Mouse (Mus musculus) cerebellum, postnatal 14 days (tissue): ENCODE results near the gene Cdh12.

ENCODE experiments used
- DNase-seq, 2 experiments: peaks; one replicate each; pipeline ENCODE4 v3.0.0; 2021; ENCODE audit warnings: mixed read lengths in 2 of 2

The Cdh12 gene

DNA sequence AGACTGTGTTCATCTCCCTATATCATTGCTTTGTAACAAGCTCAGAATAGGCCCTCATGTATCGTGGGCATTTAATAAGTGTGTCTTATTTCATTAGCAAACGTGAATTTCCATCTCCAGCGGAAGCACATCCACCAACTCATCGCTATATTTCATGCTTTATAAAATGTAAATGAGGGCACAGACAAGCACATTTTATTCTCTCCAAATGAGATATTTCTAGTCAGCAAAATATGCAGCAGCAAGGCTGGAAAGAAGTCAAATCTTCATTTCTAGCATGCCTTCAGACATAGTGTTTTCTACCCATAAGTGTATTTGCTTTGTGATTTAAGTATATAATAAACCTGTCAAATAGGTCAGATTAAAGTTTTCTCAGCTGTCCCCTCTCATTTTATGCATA, 262.8 kb downstream of the Cdh12 start:
- no peak for DNase-seq

DNA sequence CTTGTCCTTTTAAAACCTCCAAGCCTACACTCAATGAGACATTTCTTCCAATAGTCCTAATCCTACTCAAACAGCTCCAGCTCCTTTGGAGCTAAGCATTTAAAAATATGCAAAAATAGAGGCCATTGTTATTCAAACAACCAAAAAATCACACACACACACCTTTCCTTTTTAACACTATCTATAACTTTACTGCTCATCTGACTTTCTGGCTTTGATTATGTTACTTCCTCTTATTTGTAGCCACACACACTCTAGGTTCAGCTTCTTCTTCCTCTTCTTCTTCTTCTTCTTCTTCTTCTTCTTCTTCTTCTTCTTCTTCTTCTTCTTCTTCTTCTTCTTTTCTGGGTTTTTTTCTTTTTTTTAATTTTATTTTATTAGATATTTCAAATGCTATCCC, 323.2 kb downstream of the Cdh12 start:
- DNase-seq: no peak

DNA sequence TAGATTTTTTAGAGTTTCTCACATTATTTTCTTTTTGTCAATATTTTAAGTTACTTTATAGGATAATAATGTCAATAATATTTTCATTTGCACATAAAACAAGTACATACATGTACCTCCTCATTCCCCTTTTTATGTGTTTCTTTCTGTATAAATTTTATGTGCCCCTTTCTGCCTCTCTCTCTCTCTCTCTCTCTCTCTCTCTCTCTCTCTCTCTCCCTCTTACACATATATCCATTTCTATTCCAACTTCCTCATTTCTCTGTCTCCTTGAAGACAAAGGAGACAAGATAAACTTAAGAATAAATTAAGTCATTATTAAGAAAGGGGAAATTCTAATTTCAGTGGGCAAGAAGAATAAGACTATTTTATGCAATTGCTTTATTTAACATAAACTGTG, 324.4 kb downstream of the Cdh12 start:
- no peak for DNase-seq

DNA sequence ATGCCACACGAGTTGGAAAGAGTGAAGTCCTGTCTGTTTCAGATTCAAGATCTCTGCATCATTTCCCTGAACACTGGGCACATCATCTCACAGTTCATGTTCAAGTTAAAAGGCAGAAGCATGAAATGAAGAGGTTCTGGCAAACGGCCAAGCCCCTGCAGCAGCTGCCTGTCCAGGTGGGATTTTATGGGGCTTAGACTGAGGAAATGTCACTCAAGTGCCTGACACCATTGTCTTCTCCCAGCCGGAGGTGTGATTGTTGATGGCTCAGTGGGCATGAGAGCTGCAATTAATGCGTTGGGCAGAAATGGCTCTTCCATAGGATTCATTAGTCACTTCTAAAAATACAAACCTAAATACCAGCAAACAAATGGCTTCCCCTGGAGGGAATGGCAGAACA, 347.9 kb downstream of the Cdh12 start:
- DNase-seq: peak in 1 of 2 experiments; percentile 2

DNA sequence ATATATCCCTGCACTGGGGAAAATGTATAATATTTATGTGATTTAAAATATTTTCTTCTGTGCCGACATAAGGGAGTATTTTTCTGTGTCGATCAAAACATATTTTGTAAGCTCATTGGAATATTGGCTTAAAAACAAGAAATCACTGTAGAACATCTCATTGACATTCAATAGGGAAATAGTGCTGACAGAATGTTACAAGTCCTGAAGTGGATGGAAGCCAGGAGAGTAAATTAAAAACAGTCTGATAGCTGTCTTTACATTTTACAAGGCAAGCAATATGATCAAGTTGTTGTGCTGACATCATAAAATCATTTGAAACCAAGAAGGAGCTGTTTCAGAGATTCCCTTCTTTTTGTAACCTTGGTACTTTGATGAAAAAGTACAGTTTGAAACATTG, 349.5 kb downstream of the Cdh12 start:
- DNase-seq: no peak

DNA sequence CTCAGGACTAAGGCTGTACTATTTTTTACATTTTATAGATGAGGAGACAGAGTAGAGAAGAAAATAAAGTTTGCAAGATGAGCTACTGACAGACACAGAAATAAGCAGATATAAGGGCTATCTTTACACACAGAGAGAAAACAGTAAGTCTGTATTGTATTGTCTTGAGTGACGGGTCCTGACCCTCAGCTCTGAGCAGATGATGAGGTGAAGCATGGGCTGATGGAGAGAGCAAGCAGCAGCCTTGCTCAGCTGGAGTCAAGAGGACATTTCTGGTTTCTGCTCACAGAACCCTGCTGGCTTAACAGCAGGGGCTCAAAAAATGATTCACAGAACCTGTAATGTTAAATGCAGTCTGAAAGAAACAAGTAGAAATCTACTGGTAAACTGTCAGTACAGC, 386.8 kb downstream of the Cdh12 start:
- DNase-seq: peak in 1 of 2 experiments; percentile 3

DNA sequence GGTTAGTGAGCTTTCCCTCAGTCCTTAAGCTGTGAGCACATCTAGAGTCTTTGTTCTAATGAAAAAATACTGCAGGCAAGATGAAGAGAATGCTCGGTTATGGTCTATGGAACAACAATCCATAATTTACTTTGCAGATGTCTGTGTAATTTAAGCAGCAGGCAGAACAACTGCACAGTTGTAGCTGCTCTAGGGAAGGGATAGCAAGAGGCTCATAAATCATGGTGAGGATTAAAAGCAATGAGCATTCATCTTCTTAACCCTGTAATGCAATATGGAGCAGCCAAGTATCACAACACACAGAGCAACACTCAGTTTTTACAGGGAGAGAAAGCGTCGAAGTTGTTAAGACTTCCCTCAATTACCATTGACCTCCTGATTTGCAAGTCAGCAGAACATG, 387.9 kb downstream of the Cdh12 start:
- DNase-seq: no peak

DNA sequence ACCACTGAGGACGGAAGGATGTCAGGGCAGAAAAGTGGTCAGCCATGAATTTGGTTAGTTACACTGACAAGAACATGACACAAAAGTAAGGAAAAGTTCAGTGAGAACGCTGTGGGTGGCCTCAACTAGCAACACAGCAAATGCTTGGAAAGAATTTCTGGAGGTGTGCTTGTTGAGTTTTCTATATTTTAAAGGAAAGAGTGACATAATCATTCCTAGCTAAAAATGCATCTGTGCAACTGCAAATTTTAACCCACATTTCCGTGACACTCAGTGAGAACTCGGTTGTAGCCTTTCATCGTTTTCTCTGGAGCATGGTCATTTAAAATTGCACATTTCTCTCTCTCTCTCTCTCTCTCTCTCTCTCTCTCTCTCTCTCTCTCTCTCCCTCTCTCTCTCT, 392.4 kb downstream of the Cdh12 start:
- DNase-seq: no peak

DNA sequence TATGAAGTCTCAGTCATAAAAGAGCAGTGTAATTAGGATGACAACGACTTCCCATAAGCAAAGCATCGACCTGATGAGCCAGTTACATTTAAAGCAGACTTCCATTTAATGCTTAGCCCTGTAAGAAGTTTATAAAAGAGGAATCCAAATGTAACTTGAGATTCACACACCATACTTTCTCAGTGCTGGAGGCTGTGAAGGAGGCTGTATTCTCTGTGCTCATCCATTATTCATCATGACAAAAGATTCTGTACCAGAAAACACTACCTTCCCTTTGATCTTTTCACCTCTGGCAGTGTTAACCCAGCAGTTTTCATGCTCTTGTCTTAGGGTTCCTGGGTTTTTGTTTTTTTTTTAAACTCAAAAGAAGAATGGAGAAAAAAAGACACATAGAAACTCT, 414.0 kb downstream of the Cdh12 start:
- no peak for DNase-seq

DNA sequence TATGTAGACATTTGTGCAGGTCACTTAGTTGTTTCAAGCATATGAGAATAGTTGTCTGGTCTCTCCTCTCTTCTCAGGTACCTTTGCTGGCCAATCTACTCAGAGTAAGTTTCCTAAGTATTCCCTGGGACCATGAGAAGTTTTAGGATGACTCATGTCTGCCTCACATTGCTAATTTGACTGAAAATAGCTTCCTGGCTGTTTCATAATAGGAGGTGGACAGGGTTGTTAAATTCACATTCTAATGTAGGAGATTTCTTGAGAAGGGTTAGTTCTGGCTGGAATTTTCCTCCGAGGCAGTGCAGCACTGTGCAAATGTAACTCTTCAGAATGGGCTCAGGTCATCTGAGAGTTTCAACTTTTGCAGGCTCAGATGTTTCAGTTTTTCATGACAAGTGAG, 423.5 kb downstream of the Cdh12 start:
- no peak for DNase-seq

DNA sequence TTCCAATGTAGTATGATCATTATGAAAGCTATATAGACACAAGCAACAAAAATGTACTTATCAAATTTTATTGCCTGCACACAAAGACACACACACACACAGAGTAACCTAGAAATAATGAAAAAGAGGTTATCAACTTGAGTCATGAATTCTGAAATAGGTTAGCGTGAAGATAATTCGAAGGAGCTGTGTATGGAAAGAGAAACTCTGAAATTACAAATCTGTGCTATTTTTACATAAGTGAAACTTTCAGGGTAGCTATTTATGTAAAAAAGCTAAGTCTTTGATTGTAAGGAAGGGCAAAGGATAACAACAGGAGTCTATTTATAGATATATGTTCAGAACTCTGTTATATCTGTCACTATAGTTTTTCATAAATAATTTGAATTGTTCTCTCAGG, 427.9 kb downstream of the Cdh12 start:
- no peak for DNase-seq

DNA sequence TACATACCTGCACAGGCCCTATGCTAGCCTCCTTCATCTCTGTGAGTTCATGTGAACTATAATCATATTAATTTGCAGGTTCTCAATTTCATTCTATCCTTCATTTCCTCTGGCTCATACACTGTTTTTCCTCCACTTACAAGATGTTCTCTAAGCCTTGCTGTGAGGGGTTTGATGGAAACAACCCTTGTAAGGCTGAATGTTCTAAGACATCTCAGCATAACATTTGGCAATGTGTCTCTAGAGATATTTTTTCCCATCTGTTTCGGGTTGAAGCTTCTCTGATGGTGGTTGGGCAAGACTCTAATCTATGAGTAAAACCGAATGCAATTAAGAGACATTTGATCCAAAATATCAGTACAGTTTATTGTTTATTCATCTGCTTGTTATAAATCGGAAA, 444.4 kb downstream of the Cdh12 start:
- no peak for DNase-seq

DNA sequence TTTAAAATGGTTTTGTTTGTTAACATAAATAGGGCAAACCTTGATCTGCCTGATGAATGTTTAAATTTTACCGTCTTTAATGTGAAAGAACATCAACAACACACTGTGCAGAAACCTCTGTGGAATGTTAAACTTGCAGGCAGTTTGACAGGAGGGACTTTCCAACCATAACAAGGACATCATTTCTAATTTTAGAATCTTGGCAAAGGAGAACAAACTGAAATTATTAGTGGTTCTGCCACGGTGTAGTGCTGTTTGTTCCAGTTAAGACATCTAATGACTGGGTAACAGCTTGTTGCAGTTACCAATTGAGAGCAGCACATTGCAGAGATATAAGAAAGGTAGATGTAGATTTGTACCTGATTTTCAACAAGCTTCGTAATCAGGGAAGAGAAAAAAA, 453.5 kb downstream of the Cdh12 start:
- peak in 1 of 2 experiments; percentile 4 for DNase-seq

DNA sequence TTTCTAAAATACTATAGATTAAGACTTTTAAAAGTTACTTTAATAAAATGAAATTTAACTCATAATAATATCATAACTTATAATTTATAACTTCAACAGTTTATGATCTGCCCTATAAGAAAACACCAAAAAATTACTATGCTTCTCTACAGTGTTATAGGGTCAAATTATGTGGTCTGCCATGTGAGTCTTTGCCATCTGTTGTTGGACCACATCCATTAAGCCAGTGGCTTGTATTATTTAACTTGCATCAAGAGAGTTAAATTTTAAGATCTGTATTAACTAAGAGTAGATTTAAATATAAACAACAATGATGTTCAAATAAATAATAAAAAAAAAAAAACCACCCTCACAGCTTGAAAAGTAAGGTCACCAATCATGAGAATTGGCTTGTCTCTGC, 479.2 kb downstream of the Cdh12 start:
- DNase-seq: peak; percentile 11 to 35

DNA sequence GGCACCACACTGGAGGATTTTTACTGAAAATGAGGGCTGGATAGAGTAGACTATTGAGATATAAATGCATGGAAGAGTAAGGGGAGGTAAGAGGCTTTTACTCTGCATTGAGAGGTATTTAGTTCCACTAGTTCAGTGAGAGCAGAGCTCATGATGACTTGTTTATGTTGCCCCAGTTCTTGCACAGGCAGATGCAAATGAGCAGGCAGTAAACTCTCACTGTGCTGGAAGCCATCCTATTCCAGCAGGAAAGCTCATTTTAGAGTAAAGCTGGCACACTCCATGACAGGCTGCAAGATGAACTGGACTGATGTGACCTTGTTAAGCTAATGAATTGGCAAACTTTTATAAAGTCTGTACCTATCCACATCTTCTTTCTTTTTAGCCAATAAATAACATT, 494.9 kb downstream of the Cdh12 start:
- DNase-seq: no peak

DNA sequence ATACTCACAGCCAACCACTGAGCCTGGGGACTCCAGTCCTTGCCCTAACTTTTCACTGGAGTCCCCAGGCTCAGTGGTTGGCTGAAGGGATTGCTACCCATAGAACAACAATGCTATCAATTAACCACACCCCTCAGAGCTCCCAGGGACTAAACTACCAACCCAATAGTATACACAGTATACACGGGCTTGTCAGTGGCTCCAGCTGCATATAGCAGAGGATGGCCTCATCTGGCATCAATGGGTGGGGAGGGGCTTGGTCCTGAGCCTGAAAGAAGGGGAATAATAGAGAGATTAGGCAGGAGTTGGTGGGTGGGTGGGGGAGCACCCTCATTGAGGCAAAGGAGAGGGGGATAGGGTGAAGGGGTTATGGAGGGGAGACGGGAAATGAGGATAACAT, 518.4 kb downstream of the Cdh12 start:
- DNase-seq: no peak

DNA sequence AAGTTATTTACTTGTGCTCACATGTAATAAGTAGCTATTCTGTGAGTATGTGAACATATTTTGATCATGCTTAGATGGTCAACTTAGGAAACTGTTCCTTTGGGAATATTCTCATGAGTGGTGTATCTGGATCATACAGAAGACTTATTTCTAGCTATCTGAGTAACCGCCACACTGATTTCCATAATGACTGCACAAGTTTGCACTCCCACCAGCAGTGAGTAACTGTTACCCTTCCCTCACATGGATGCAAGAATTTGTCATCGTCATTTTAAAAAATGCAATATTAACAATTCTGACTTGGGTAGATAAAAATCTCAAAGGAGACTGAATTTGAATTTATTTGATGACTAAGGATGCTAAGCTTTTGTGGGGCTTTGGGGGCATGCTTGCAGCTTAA, 522.0 kb downstream of the Cdh12 start:
- no peak for DNase-seq

DNA sequence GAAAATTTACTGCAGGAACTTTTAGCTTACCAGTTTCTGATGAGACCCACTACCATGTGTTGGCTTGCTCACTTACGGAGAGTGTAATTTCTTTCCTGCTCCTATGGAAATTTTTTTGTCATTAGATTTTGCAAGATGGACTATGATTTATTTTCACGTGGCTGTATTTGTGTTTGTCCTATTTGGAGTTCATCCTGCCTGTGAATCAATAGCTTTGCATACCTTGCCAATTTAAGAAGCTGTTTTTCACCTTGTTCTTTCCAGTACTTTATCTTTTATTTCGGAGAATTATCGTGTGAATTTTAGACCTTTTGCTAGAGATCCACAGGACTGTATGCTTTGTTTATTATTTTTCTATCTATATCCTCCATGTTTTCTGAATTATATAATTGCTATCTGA, 551.5 kb downstream of the Cdh12 start:
- no peak for DNase-seq

DNA sequence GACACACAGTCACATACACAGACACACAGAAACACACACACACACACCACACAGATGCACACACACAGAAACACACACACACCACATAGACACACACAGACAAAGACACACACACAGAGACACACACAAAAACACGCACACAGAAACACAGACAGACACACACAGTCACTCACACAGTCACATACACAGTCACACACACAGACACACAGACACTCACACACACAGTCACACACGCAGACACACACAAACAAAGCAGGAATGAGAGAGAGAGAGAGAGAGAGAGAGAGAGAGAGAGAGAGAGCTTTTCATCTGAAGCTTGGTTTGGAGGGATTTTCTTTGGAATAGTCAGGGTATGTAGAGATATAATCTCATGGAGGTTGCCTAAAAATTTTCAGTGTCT, 558.9 kb downstream of the Cdh12 start:
- DNase-seq: no peak

DNA sequence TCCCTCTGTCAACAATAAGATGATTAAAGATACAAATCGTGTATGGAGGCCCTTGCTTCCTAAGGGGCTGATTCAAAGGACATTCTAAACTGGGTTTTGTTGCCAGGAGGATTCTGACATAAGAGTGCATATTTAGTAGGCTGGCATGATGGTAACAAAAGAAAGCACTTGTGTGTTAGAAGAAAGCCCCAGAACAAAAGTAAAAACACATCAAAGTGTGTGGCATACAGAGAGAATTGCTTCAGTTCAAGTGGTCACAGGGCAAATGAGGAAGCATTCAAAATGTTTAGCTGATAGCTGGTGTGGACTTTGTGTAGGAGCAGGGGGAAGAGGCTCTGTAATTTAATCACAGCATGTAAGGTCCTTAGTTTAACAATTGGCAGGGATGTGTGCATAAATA, 559.4 kb downstream of the Cdh12 start:
- no peak for DNase-seq

DNA sequence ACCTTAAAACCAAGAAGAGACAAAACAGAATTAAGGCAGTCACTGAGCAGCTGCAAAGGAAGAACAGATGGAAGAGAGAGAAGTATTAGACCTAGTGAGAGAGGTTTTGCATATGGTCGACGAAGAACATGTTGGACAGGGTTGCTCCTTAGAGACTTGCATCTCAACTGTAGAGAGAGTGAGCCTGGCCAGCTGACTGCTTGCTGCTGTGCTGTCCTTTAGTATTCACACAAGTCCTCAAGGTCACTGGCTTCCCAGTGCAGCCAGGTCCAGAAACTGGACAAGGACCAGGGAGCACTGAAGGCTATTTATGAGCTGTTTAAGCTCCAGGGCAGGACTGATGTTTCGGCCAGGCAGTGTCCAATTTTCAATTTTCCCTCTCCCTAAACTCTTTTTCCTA, 559.9 kb downstream of the Cdh12 start:
- peak; percentile 4 to 10 for DNase-seq

DNA sequence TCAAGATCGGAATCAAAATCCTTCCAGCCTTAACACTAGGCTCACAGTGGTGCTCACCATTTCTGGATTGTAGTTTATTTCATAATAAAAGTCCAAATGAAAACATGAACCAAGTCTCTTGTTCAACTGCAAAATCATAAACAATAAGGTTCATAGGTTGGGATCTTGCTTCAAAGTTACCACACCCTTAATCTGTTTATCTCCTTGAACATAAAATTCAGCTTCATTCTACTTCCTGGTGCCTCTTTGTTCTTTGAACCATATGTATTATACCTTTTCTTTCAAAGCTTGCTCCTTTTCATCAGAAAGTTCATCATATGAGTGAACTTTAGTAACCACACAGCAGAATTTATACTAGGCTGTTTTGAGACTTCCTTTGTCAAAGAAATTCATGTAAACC, 614.6 kb downstream of the Cdh12 start:
- no peak for DNase-seq

DNA sequence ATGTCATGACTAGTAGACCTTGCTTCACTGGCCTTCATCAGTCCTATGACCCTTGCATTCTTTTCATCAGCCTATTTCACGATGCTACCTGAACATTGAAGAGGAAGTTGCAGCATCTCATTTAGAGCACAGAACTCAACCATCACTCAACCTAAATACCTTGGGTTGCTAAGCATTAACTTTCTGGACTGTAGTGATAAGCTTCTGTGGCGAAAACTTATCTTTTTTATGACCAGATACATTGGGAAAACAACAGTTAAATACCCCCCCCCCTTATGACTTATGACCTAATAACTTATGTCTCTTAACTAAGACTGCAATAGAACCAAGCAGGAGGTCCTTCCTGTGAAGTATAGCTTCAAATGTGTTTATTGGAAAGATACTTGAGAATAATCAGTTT, 620.2 kb downstream of the Cdh12 start:
- no peak for DNase-seq

DNA sequence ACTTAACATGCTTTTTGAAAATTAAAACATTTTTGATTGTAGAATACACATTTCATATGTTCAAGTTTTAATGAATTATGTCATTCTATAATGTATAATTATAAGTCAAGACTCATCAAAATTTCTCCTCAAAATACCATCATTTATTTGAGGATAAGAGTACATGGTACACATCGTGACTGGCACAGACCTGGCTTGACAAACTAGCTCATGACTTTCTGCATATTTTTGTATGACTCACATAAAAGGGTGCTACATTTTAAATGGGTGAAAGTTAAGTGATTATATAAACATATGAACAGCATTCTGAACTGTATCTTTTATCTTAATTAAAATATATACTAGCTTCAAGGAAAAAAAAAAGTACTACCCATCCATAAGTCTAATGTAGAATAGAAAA, 643.8 kb downstream of the Cdh12 start:
- DNase-seq: no peak

DNA sequence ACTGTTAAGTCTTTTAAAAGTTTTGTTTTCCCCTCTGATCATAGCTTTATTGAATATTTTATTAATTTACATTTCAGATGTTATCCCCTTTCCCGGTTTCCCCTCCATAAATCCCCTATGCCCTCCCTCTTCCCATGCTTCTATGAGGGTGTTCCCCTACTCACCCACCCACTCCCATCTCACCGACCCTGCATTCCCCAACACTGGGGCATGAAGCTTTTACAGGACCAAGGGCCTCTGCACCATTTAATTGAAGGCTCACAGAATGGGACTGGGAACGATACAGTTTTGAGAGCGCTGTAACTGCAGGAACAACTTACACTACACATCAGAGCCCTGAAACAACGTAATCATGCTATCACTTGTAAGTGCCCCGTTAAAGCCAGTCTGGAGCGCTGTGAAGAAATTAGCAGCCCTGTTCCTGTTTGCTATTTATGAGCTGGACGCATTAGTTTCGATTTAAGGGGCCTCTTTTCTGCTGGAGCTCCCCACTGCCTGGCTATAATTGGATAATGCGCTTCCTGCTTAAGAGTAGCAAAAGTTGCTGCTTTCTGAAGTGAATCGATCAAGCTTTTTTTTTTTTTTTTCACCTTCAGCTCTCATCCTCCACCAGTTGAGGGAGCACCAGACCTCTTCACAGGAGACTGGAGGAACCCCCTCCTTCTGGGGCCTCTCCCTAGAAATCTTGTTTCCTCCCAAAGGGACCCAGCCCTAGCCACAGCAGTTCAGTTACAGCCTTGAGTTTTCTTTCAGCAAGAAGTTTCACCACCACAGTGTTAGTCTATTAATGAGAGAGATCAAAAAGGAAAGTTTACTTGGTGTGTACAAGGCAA, 660.2 kb downstream of the Cdh12 start:
- DNase-seq: peak; percentile 6 to 9
